Mouse (Mus musculus) duodenum, adult 2 months (tissue): ENCODE results near the gene Olfr807. TPM values are rescaled to one million over a fixed set of nuclear protein-coding genes. Genes with fewer than 3 reads are reported as not detected.

Experiments used
- polyA plus RNA-seq: library from polyadenylated mRNA; depleted of rRNA; stranded (reverse); fragments of >200 nt; gene quantifications from 2 replicates; pipeline ENCODE4 v1.2.3, GENCODE M21; 2012; ENCODE audit warnings: low replicate concordance; rRNA removed

Olfr807 gene
- polyA plus RNA-seq = not detected in 2 replicates

DNA sequence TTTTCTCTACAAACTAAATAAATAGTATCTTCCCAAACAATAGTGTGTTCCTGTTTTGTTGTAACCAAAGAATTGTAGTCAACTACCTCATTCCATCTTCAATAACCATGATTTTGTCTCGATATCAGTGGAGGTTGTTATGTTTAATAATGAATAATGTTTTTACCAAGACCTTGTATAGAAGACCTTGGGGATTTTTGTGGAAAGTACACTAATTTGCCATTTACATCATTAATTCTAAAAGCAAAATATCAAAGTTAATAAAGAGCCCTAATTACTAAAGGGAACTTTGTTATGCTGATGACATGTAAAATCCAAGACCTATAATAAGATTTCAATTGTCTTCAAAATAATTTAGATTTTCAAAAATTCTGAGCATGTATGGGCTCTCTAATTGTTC, at the start of gene Olfr807:
Gene Olfr807, minus strand, starts transcription at position 101 of the 400 bp plus-strand sequence.

DNA sequence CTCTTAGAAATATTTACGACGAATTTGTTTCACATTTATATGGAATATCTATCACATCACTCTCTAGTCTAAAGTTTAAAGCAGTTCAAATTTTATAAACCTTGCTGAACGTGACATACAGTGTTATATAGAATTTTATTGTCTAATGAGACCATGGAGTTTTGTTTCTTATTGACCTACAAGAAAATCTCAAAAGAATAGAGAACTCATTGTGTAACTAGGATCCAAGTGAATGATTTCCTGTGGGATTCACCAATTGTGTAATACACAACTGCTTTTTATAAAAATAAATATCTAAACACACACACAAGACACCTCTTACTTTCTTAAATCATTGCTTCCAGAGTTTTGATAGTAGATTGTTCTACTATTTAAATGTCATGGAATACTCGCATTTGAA, 46.7 kb upstream of the Olfr807 start, which contains the start of gene Olfr811:
Gene Olfr811, minus strand, starts transcription at position 101 of the 400 bp plus-strand sequence.

DNA sequence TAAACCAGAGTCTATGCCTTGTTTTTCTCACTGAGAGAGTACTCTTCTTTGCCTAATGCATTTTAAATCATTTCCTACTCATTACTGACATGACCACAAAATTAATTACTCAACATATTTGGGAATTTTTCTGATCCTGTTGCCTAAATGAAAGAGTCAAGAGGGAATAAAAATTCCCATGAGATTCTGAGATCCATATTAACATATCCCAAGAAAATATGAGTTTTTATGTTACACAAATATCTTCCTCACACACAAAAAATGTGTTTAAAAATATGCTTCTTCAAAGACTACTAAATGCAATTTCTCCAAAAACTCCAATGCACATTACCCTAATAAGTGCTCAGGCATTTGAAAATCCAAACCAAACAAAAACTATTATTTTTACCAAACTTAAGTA, 37.2 kb upstream of the Olfr807 start, which contains the start of gene Olfr810:
Gene Olfr810, minus strand, starts transcription at position 101 of the 400 bp plus-strand sequence.

DNA sequence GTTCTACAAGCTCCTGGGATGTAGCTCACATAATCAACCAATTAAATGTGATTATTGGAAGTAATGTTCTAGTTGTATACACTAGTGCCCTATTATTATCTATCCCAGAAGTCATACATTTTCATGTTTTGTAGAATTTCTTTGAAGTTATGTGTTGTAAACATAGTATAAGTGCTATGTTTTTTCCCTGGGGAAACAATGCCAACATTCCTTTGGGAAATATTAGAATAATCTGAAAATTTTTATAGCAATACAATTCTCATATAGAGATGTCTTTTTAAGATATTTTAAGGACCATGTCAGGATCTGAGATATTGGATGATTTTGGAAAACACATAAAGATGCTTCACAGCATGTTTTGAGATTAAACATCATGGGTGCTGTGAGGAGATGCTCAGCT, 16.7 kb upstream of the Olfr807 start, which contains the start of gene Olfr809:
Gene Olfr809, plus strand, starts transcription at position 301 of the 400 bp plus-strand sequence.

DNA sequence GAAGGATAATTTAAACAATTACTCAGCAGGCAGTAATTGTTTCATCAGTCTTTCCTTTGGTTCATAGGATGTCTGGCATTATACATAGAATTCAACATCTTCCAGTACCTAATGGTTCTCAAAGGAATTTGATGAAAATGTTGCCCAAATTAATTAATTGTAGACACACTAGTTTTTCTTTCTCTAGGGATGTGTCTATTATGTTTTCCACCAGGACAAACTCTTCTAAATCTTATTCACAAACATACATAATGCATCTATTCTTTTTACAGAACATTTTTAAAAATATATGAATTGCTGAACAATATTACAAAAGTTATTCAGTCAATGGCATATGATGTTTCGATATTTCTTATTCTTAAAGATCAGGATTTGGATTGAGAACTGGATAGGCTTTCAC, 7.6 kb upstream of the Olfr807 start, which contains the start of gene Olfr808:
Gene Olfr808, plus strand, starts transcription at position 301 of the 400 bp plus-strand sequence.

DNA sequence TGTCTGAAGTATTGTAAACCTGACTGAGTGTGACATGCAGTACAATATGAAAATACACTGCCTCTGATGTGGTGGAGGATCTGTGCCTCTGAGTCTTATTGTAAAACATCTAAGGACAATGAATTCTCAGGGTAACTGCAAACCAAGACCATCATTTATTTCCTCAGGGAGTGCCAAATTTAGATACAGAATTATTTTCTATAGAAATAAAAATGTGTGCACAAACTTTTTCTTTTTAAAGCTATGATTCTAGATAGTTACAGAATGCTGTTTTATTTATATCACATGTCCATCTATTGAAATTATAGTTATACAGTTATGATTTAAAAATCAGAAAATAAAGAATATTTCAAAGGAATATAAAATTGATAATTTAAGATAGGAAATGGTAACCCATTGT, 15.8 kb downstream of the Olfr807 start, which contains the start of gene Olfr806:
Gene Olfr806, minus strand, starts transcription at position 101 of the 400 bp plus-strand sequence.

DNA sequence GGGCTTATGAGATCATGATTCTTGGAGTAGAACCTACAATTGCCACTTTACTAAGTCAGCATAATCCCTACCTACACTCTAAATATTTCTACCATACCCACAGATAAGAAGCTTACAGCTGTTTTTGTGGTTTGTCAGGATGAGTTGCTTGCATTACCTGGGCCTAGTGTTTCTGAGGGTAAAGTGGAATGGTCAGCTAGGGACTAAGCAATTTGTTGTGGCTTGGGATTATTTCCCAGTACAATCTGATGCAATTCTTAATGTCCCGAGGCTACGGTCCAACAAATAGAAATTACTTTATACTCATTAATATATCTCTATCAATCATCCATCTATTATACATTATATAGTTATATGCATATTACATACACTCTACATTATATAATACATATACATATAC, 28.3 kb downstream of the Olfr807 start, which contains the start of gene Olfr805:
Gene Olfr805, minus strand, starts transcription at position 101 of the 400 bp plus-strand sequence.

Other genes with a start within 250 kb of the Olfr807 start
- gene Olfr791, start 236.0 kb downstream of the Olfr807 start, polyA plus RNA-seq = not detected in 2 replicates
- gene Olfr792, start 218.6 kb downstream of the Olfr807 start, polyA plus RNA-seq = not detected in 2 replicates
- not detected in 2 replicates for gene Olfr794, start 190.1 kb downstream of the Olfr807 start, polyA plus RNA-seq
- gene Olfr796, start 145.2 kb downstream of the Olfr807 start, polyA plus RNA-seq = not detected in 2 replicates
- gene Olfr798, start 129.9 kb downstream of the Olfr807 start, polyA plus RNA-seq = not detected in 2 replicates
- not detected in 2 replicates for gene Olfr799, start 120.3 kb downstream of the Olfr807 start, polyA plus RNA-seq
- gene Olfr800, start 100.1 kb downstream of the Olfr807 start, polyA plus RNA-seq = not detected in 2 replicates
- not detected in 2 replicates for gene Olfr801, start 83.9 kb downstream of the Olfr807 start, polyA plus RNA-seq
- not detected in 2 replicates for gene Olfr802, start 69.6 kb downstream of the Olfr807 start, polyA plus RNA-seq
- gene Olfr803, start 63.5 kb downstream of the Olfr807 start, polyA plus RNA-seq = not detected in 2 replicates
- gene Olfr804, start 54.6 kb downstream of the Olfr807 start, polyA plus RNA-seq = not detected in 2 replicates
- gene Olfr805, start 28.4 kb downstream of the Olfr807 start, polyA plus RNA-seq = not detected in 2 replicates
- gene Olfr806, start 15.9 kb downstream of the Olfr807 start, polyA plus RNA-seq = not detected in 2 replicates
- gene Olfr808, start 7.7 kb upstream of the Olfr807 start, polyA plus RNA-seq = not detected in 2 replicates
- not detected in 2 replicates for gene Olfr809, start 16.8 kb upstream of the Olfr807 start, polyA plus RNA-seq
- not detected in 2 replicates for gene Olfr810, start 37.1 kb upstream of the Olfr807 start, polyA plus RNA-seq
- not detected in 2 replicates for gene Olfr811, start 46.6 kb upstream of the Olfr807 start, polyA plus RNA-seq
- not detected in 2 replicates for gene Olfr812, start 88.3 kb upstream of the Olfr807 start, polyA plus RNA-seq
- not detected in 2 replicates for gene Olfr813, start 97.6 kb upstream of the Olfr807 start, polyA plus RNA-seq
- gene Olfr814, start 122.1 kb upstream of the Olfr807 start, polyA plus RNA-seq = not detected in 2 replicates
- not detected in 2 replicates for gene Olfr815, start 148.1 kb upstream of the Olfr807 start, polyA plus RNA-seq
- gene Olfr816, start 157.8 kb upstream of the Olfr807 start, polyA plus RNA-seq = not detected in 2 replicates
- gene Olfr818, start 191.3 kb upstream of the Olfr807 start, polyA plus RNA-seq = not detected in 2 replicates
- gene Olfr819, start 209.5 kb upstream of the Olfr807 start, polyA plus RNA-seq = not detected in 2 replicates
- gene Olfr247, start 218.3 kb upstream of the Olfr807 start, polyA plus RNA-seq = not detected in 2 replicates
- not detected in 2 replicates for gene Gm10310, start 227.3 kb upstream of the Olfr807 start, polyA plus RNA-seq